Mouse (Mus musculus) midbrain, embryonic 13.5 days (tissue): ENCODE measurements around the gene Atp6v0a1. TPM values are rescaled to one million over a fixed set of nuclear protein-coding genes. Genes with fewer than 3 reads are reported as not detected.
A peak's percentile ranks its signal among the peaks of the same experiment; 100 is the strongest.

Experiments used
- ATAC-seq: fragments of 200-750 bp; cut with Nextera tagmentation; 2 replicates; pipeline ENCODE4 v1.8.0; 2017; ENCODE audit warnings: mild to moderate bottlenecking, moderate TSS enrichment, moderate library complexity
- H3K27ac ChIP-seq: fragments of 300-500 bp; sonication (generic); 2 replicates; pipeline ENCODE4 v1.5.1; 2015; ENCODE audit warnings: inconsistent platforms, mild to moderate bottlenecking, moderate library complexity
- H3K27me3 ChIP-seq: fragments of 300-500 bp; sonication (generic); 2 replicates; pipeline ENCODE4 v1.6.1; 2015; ENCODE audit warnings: mild to moderate bottlenecking, inconsistent platforms
- H3K36me3 ChIP-seq: fragments of 300-500 bp; sonication (generic); 2 replicates; pipeline ENCODE4 v1.6.1; 2015; ENCODE audit warnings: mild to moderate bottlenecking, inconsistent platforms
- H3K4me1 ChIP-seq: fragments of 300-500 bp; sonication (generic); replicated peaks from 2 replicates; pipeline ENCODE4 v1.6.1; 2015; ENCODE audit warnings: inconsistent platforms
- H3K4me2 ChIP-seq: fragments of 300-500 bp; sonication (generic); replicated peaks from 2 replicates; pipeline ENCODE4 v1.6.1; 2015; ENCODE audit warnings: moderate library complexity, mild to moderate bottlenecking, inconsistent platforms
- H3K4me3 ChIP-seq: fragments of 300-500 bp; sonication (generic); replicated peaks from 2 replicates; pipeline ENCODE4 v1.5.1; 2015; ENCODE audit warnings: mild to moderate bottlenecking, inconsistent platforms
- H3K9ac ChIP-seq: fragments of 300-500 bp; sonication (generic); replicated peaks from 2 replicates; pipeline ENCODE4 v1.6.1; 2015; ENCODE audit warnings: mild to moderate bottlenecking, inconsistent platforms
- H3K9me3 ChIP-seq: fragments of 300-500 bp; sonication (generic); 2 replicates; pipeline ENCODE4 v1.6.1; 2016; ENCODE audit warnings: mild to moderate bottlenecking, inconsistent platforms
- WGBS: fragments of 180-500 bp; shearing (Covaris S2); methylation state at CpG from one replicate; pipeline ENCODE4 v1.1.7; 2015; 5-methylcytosine and 5-hydroxymethylcytosine counted together
- microRNA-seq: library from miRNA; unstranded; fragments of <30 nt; microRNA quantifications from one replicate; pipeline ENCODE4, GENCODE M21; 2016
- polyA plus RNA-seq: library from polyadenylated mRNA; unstranded; fragments of >200 nt; fragmentation: Nextera tagmentation; extraction: Ambion mirVana; gene quantifications from 2 replicates; pipeline ENCODE4 v1.2.1, GENCODE M21; 2015

Atp6v0a1 gene
- polyA plus RNA-seq, 1 experiment from 2014 or later, result 90.8 TPM

DNA sequence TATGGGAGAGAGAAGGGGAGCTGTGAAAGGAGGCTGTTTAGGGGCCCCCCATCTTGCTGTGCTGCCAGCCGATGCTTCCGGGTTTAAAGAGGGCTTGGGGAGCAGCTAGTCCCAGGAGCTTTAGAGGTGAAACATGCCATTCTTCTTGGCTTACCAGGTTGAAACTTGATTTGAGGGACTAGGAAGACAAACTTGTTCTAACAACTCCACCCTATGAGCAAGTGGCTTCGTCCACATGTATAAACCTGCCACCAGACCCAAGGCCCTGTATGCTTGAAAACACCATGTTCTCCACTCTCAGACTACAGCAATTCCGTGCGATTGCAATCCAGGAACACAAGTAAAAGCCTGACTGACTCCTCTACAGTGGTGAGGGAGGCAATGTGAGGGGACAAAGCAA, 93.8 kb downstream of the Atp6v0a1 start:
- Histone ChIP-seq H3K36me3 (peaks cover 77% of the 10 kb centered on the region), H3K4me1 (no peaks in the 10 kb centered on the region), H3K9ac (no peak overlapping the region), H3K27ac (no peak overlapping the region), H3K9me3 (no peaks in the 10 kb centered on the region), H3K27me3 (no peaks in the 10 kb centered on the region), H3K4me2 (no peak overlapping the region), H3K4me3 (no peak overlapping the region)
- 96% methylated on average over 5 of the region's 5 CpGs for WGBS
- no peak for ATAC-seq

DNA sequence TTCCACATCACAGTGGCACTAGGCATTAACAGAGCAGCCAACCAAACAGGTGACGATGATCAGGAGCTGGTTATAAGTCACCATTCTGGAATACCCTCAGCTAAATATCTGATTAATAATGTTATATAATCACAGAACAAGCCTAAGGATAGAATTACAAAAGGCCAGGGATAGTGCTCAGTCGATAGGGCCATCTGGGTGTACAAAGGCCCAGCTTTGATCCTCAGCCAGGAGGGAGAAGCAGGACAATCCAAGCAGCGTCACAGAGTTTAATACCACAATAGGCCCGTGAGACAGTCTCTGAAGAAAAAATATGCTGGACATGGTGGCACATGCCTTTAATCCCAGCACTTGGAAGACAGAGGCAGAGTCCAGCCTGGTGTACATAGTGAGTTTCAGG, 100.1 kb downstream of the Atp6v0a1 start:
- no peaks in the 10 kb centered on the region for H3K9me3 ChIP-seq
- no peak overlapping the region for H3K9ac ChIP-seq
- no peak overlapping the region for H3K27ac ChIP-seq
- 61% methylated on average over 4 of the region's 4 CpGs for WGBS
- no peaks in the 10 kb centered on the region for H3K27me3 ChIP-seq
- no peak for ATAC-seq
- H3K4me1 ChIP-seq, result 0 out of 2 replicates have a peak, but pooled peaks cover 2% of the 10 kb centered on the region
- H3K4me3 ChIP-seq, result no peak overlapping the region
- no peak overlapping the region for H3K4me2 ChIP-seq
- H3K36me3 ChIP-seq, result peaks cover 15% of the 10 kb centered on the region

DNA sequence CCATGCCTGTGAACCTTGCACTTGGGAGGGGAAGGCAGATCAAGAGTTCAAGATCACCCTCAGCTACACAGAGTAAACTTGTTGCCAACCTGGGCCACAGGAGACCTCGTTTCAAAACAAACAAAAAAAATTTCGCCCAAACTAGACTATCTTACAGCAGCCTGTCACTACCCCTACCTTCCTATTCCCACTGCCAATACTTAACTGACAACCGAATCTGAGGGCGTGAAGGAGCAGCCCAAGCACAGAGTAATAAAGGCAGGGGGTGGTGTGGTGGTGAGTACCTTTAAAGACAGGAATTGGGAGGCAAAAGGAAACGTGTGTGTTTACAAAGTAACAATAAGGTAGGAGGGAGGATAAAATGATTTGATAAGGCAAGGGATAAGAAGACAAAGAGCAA, 101.5 kb downstream of the Atp6v0a1 start:
- Histone ChIP-seq H3K27ac (no peak overlapping the region), H3K4me2 (no peak overlapping the region), H3K9me3 (no peaks in the 10 kb centered on the region), H3K4me3 (no peak overlapping the region), H3K36me3 (peaks cover 2% of the 10 kb centered on the region; the same call in 1 of the 2 replicates), H3K9ac (peak overlapping the region; percentile 48; the same call in 1 of the 2 replicates), H3K27me3 (no peaks in the 10 kb centered on the region), H3K4me1 (peaks cover 12% of the 10 kb centered on the region)
- WGBS, result 79% methylated on average over 5 of the region's 5 CpGs
- ATAC-seq, result no peak

- Histone ChIP-seq H3K9me3 (no peaks in the 10 kb centered on the region), H3K4me1 (peaks cover 17% of the 10 kb centered on the region), H3K4me2 (no peak overlapping the region), H3K27ac (no peak overlapping the region), H3K36me3 (no peaks in the 10 kb centered on the region), H3K27me3 (no peaks in the 10 kb centered on the region), H3K4me3 (no peak overlapping the region), H3K9ac (no peak overlapping the region)
- no peak for ATAC-seq
- WGBS, result 92% methylated on average over 4 of the region's 4 CpGs
These were observed 101.9 kb downstream of the Atp6v0a1 start for GRCm38 (mm10) chr11:101111178-101111577.

DNA sequence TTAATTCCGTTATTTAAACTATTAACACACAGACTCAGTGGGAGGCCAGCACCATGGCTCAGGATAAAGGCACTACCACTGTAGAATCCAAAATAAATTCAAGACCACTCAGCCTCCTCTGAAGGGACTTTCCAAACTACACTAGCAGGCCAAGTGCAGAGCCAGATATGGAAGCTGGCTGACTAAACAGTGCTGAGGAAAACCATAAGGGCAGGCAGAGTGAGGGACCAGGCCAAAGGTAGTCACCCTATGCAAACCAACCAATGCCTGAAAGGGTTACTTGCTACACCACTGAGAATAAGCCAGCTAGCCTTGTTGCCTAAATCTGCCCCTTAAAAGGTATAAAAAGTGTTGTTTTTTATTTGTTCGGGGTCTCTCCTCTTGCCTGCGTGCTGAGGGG, 102.9 kb downstream of the Atp6v0a1 start:
- Histone ChIP-seq H3K9ac (no peak overlapping the region), H3K4me2 (no peak overlapping the region), H3K36me3 (peaks cover 4% of the 10 kb centered on the region; the same call in 1 of the 2 replicates), H3K4me3 (no peak overlapping the region), H3K9me3 (no peaks in the 10 kb centered on the region), H3K27ac (no peak overlapping the region), H3K4me1 (peaks cover 21% of the 10 kb centered on the region), H3K27me3 (no peaks in the 10 kb centered on the region)
- WGBS, result 95% methylated on average over 3 of the region's 3 CpGs
- no peak for ATAC-seq

Small RNA genes lying within 50 kb of the gene (microRNA-seq; reads per million reads assigned to microRNA genes)
- 5.2 reads per million, percentile 21 among the genes with 10 or more reads in this experiment for gene Mir6928

Other genes with a start within 250 kb of the Atp6v0a1 start
- gene Kcnh4, start 249.5 kb upstream of the Atp6v0a1 start, polyA plus RNA-seq, result 8.4 and 8.5 TPM in 2 replicates
- gene Hcrt, start 246.5 kb upstream of the Atp6v0a1 start, polyA plus RNA-seq, result 0.30 TPM in 1 of 2 replicates, not detected in the other
- 2.9 and 4.0 TPM in 2 replicates for gene Ghdc, start 238.5 kb upstream of the Atp6v0a1 start, polyA plus RNA-seq
- 14.0 and 14.5 TPM in 2 replicates for gene Stat5b, start 158.7 kb upstream of the Atp6v0a1 start, polyA plus RNA-seq
- 1.3 and 1.7 TPM in 2 replicates for gene Stat5a, start 150.1 kb upstream of the Atp6v0a1 start, polyA plus RNA-seq
- 28.7 and 34.3 TPM in 2 replicates for gene Stat3, start 69.9 kb upstream of the Atp6v0a1 start, polyA plus RNA-seq
- 28.3 and 30.4 TPM in 2 replicates for gene Cavin1, start 38.6 kb upstream of the Atp6v0a1 start, polyA plus RNA-seq
- 9.7 and 9.9 TPM in 2 replicates for gene Naglu, start 60.6 kb downstream of the Atp6v0a1 start, polyA plus RNA-seq
- 0.24 TPM in 1 of 2 replicates, not detected in the other for gene Hsd17b1, start 69.0 kb downstream of the Atp6v0a1 start, polyA plus RNA-seq
- 47.1 and 52.8 TPM in 2 replicates for gene Coasy, start 73.1 kb downstream of the Atp6v0a1 start, polyA plus RNA-seq
- 85.9 and 90.9 TPM in 2 replicates for gene Mlx, start 77.8 kb downstream of the Atp6v0a1 start, polyA plus RNA-seq
- 27.9 and 30.8 TPM in 2 replicates for gene Psmc3ip, start 86.0 kb downstream of the Atp6v0a1 start, polyA plus RNA-seq
- 21.8 and 28.5 TPM in 2 replicates for gene Retreg3, start 110.4 kb downstream of the Atp6v0a1 start, polyA plus RNA-seq
- 89.4 and 91.0 TPM in 2 replicates for gene Tubg1, start 110.5 kb downstream of the Atp6v0a1 start, polyA plus RNA-seq
- 29.8 and 31.6 TPM in 2 replicates for gene Tubg2, start 146.5 kb downstream of the Atp6v0a1 start, polyA plus RNA-seq
- 1.3 and 1.5 TPM in 2 replicates for gene Cntnap1, start 161.1 kb downstream of the Atp6v0a1 start, polyA plus RNA-seq
- 7.3 and 8.1 TPM in 2 replicates for gene Plekhh3, start 161.9 kb downstream of the Atp6v0a1 start, polyA plus RNA-seq
- gene Ccr10, start 166.0 kb downstream of the Atp6v0a1 start, polyA plus RNA-seq, result 0.19 and 0.38 TPM in 2 replicates
- gene Ezh1, start 217.0 kb downstream of the Atp6v0a1 start, polyA plus RNA-seq, result 17.6 and 17.7 TPM in 2 replicates
- 64.4 and 65.7 TPM in 2 replicates for gene Ramp2, start 236.6 kb downstream of the Atp6v0a1 start, polyA plus RNA-seq
- 110 and 111 TPM in 2 replicates for gene Vps25, start 244.3 kb downstream of the Atp6v0a1 start, polyA plus RNA-seq